Mouse (Mus musculus) adrenal gland, postnatal 25 days (tissue): ENCODE measurements at regions not wholly inside any gene's neighbourhood (a gene's known extent, or its start where the extent isn't known, plus 50 kb on each side); places are given as distances from the start of the nearest gene placed in this dataset.

Experiments used
- DNase-seq: peaks from one replicate; pipeline ENCODE4 v3.0.0; 2021; ENCODE audit warnings: mixed read lengths

- no peak for DNase-seq
Measured at GRCm38 (mm10) chr13:44404010-44404575, 325.2 kb upstream of the Jarid2 start.

GRCm38 (mm10) chr13:44407307-44407706 is 322.0 kb upstream of the Jarid2 start:
- DNase-seq: no peak

GRCm38 (mm10) chr13:44408619-44408959 is 320.7 kb upstream of the Jarid2 start:
- DNase-seq: no peak

GRCm38 (mm10) chr13:44408960-44409719 is 320.1 kb upstream of the Jarid2 start:
- peak; percentile 46 for DNase-seq

- DNase-seq: no peak
Measured at GRCm38 (mm10) chr13:44409720-44410047, 319.6 kb upstream of the Jarid2 start.

- DNase-seq: no peak
Measured at GRCm38 (mm10) chr13:44411781-44412496, 317.3 kb upstream of the Jarid2 start.

- no peak for DNase-seq
Measured at GRCm38 (mm10) chr13:44413305-44413704, 316.0 kb upstream of the Jarid2 start.

GRCm38 (mm10) chr13:44415971-44416370 is 313.3 kb upstream of the Jarid2 start:
- DNase-seq: peak; percentile 22

GRCm38 (mm10) chr13:44416986-44417385 is 312.3 kb upstream of the Jarid2 start:
- no peak for DNase-seq

GRCm38 (mm10) chr13:44419056-44419455 is 310.2 kb upstream of the Jarid2 start:
- no peak for DNase-seq

- DNase-seq: peak; percentile 16
Measured at GRCm38 (mm10) chr13:44419472-44420226, 309.6 kb upstream of the Jarid2 start.

GRCm38 (mm10) chr13:44420227-44420592 is 309.1 kb upstream of the Jarid2 start:
- DNase-seq: no peak

GRCm38 (mm10) chr13:44420941-44421340 is 308.3 kb upstream of the Jarid2 start:
- DNase-seq: no peak

GRCm38 (mm10) chr13:44421426-44421825 is 307.8 kb upstream of the Jarid2 start:
- DNase-seq: no peak

GRCm38 (mm10) chr13:44421922-44422321 is 307.4 kb upstream of the Jarid2 start:
- no peak for DNase-seq

GRCm38 (mm10) chr13:44430492-44430891 is 298.8 kb upstream of the Jarid2 start:
- no peak for DNase-seq

GRCm38 (mm10) chr13:44437709-44438108 is 291.6 kb upstream of the Jarid2 start:
- no peak for DNase-seq

- DNase-seq: no peak
Measured at GRCm38 (mm10) chr13:44441061-44441460, 288.2 kb upstream of the Jarid2 start.

GRCm38 (mm10) chr13:44449216-44449830 is 280.0 kb upstream of the Jarid2 start:
- peak; percentile 52 for DNase-seq

- no peak for DNase-seq
Measured at GRCm38 (mm10) chr13:44451224-44451623, 278.1 kb upstream of the Jarid2 start.

- DNase-seq: no peak
Measured at GRCm38 (mm10) chr13:44453131-44453530, 276.1 kb upstream of the Jarid2 start.

GRCm38 (mm10) chr13:44454136-44454535 is 275.1 kb upstream of the Jarid2 start:
- no peak for DNase-seq

GRCm38 (mm10) chr13:44455193-44455592 is 274.1 kb upstream of the Jarid2 start:
- DNase-seq: no peak
